Mouse (Mus musculus): Measurements from ENCODE around the gene Hs3st6. TPM values are rescaled to one million over a fixed set of nuclear protein-coding genes. Genes with fewer than 3 reads are reported as not detected.

Gene Hs3st6
- polyA plus RNA-seq, 1 experiment from 2014 or later, result 1.5 TPM

DNA sequence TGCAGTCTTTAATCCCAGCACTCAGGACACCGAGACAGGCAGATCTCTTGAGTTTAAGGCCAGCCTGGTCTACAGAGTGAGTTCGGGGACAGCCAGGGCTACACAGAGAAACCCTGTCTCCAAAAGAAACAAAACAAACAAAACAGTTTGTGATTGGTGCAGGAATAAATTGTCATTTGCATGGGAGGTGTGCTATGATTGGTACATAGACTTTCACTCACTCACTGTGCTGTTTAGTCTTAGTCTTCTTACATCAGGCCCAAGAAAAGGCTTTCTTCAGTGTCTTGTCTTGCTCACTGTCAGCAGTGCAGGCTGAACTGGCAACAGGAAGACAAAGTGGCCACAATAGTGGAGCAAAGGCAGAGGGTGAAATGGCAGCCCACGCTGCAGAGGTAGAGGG, 8.4 kb upstream of the Hs3st6 start:
- no peaks in the 10 kb centered on the region for H3K9me3 ChIP-seq (ENCODE audit: control insufficient read depth, low read depth, low read length)
- 61% methylated on average over 3 of the region's 3 CpGs for WGBS
- no peak overlapping the region for H3K9ac ChIP-seq (replicated peaks; ENCODE audit: low read depth, low read length)
- no peak for ATAC-seq (ENCODE audit: insufficient number of reproducible peaks, insufficient read depth, low FRiP score, low read depth)
- H3K36me3 ChIP-seq (ENCODE audit: control insufficient read depth, insufficient read depth, low read length), result no peaks in the 10 kb centered on the region; the same call in 1 of the 2 replicates
- H3K4me3 ChIP-seq (ENCODE audit: low read depth, low read length), result no peak overlapping the region
- no peaks in the 10 kb centered on the region for H3K27me3 ChIP-seq (ENCODE audit: control insufficient read depth, insufficient read depth, low read length)
- peaks cover 4% of the 10 kb centered on the region; the same call in 1 of the 2 replicates for H3K4me1 ChIP-seq (ENCODE audit: control insufficient read depth, insufficient read depth, low read length)
- no peak overlapping the region for H3K4me2 ChIP-seq (replicated peaks; ENCODE audit: low read depth, low read length)
- H3K27ac ChIP-seq (ENCODE audit: low read length), result no peak overlapping the region

DNA sequence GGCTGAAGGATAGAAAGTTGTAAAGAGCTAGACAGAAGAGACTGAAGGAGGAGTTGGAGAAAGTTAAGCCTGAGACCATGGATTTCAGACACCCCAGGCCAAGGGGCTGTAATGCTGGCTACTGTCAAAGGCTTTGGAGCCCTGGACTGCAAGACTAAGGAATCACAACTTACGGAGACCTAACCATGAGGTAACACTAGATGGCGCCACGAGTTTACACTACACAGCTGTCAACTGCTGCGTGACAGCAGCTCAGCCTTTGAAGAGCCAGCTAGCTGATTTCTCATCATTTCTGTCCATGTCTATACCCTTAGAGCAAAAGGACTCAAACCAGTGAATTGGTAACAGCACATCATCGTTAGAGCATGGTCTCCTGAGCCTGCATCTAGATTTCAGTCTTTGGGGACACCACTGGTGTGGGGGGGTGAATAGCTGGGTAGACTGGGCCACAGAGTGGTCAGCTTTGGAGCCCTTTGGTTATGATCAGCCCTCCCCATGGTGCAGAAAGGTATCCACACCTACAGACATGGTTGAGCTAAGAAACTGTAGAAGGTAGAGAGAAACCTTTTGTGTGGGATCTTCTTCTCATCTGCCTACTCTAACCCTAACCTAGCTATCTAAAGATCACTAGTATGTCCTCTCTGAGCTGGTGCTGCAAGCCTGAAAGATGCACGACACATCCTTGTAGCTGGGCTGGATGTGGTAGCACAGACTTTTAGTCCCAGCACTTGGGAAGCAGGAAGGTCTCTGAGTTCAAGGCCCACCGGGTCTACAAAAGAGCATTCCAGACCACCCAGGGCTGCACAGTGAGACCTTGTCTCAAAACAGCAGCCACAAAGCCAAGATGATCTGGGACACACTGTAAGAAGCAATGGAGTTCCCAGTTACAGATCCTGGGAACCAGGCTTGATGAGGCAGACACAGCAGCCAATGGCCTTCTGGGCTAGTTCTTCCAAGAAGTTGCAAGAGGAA, 7.0 kb upstream of the Hs3st6 start:
- H3K27me3 ChIP-seq (ENCODE audit: control insufficient read depth, insufficient read depth, low read length), result 0 out of 2 replicates have a peak, but pooled peaks cover under 1% of the 10 kb centered on the region
- peak; percentile 72 for ATAC-seq (ENCODE audit: insufficient number of reproducible peaks, insufficient read depth, low FRiP score, low read depth)
- H3K4me2 ChIP-seq (replicated peaks; ENCODE audit: low read depth, low read length), result no peak overlapping the region
- no peak overlapping the region for H3K9ac ChIP-seq (replicated peaks; ENCODE audit: low read depth, low read length)
- peaks cover 4% of the 10 kb centered on the region; the same call in 1 of the 2 replicates for H3K4me1 ChIP-seq (ENCODE audit: control insufficient read depth, insufficient read depth, low read length)
- H3K4me3 ChIP-seq (ENCODE audit: low read depth, low read length), result no peak overlapping the region
- no peaks in the 10 kb centered on the region for H3K9me3 ChIP-seq (ENCODE audit: control insufficient read depth, low read depth, low read length)
- H3K27ac ChIP-seq (ENCODE audit: low read length), result no peak overlapping the region
- H3K36me3 ChIP-seq (ENCODE audit: control insufficient read depth, insufficient read depth, low read length), result no peaks in the 10 kb centered on the region; the same call in 1 of the 2 replicates
- WGBS, result 22% methylated on average over 7 of the region's 7 CpGs

DNA sequence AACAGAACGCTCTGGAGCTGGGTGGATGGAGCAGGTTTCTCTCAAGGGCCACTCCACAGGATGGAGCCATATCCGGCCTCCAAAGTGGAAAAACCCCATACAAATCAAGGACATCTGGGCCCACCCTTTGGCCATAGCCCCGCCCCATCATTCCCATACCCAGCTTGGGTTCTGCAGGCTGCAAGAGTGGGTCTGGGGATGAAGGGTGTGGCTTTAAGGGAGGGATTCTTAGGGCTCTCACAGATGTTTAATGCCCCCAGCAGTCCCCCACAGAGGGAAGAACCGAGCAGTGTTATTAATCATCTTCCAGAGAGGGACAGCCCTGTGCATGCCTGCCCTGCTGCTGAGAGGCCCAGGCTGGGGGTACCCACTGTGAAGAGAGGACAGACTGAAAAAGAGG, 5.8 kb upstream of the Hs3st6 start:
- ATAC-seq (ENCODE audit: insufficient number of reproducible peaks, insufficient read depth, low FRiP score, low read depth), result peak; percentile 25; the same call in 1 of the 2 replicates
- no peak overlapping the region for H3K9ac ChIP-seq (replicated peaks; ENCODE audit: low read depth, low read length)
- peaks cover 4% of the 10 kb centered on the region; the same call in 1 of the 2 replicates for H3K4me1 ChIP-seq (ENCODE audit: control insufficient read depth, insufficient read depth, low read length)
- no peaks in the 10 kb centered on the region; the same call in 1 of the 2 replicates for H3K36me3 ChIP-seq (ENCODE audit: control insufficient read depth, insufficient read depth, low read length)
- no peak overlapping the region for H3K4me2 ChIP-seq (replicated peaks; ENCODE audit: low read depth, low read length)
- WGBS, result 43% methylated on average over 4 of the region's 4 CpGs
- no peak overlapping the region for H3K27ac ChIP-seq (ENCODE audit: low read length)
- no peak overlapping the region for H3K4me3 ChIP-seq (ENCODE audit: low read depth, low read length)
- H3K27me3 ChIP-seq (ENCODE audit: control insufficient read depth, insufficient read depth, low read length), result peaks cover 10% of the 10 kb centered on the region
- no peaks in the 10 kb centered on the region for H3K9me3 ChIP-seq (ENCODE audit: control insufficient read depth, low read depth, low read length)

DNA sequence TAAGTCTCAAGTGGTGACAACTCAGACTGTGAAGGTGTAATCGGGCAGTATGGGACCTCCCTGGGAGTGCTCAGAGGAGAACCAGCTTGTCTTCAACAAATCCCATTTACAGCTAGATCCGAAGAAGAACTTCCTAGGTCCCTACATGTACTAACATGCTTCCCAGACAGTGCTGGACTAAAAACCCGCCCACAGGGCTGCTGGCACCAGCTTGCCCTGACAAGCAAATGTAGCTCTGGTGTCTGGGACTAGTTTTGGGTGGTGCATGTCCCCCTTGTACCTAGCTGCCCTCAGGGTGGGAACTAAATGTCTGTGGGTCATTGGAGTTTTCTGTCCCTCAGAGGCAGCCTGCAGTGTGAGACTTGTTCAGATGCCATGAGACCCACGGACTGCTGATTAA, 1.3 kb upstream of the Hs3st6 start:
- Histone ChIP-seq H3K4me1 (ENCODE audit: control insufficient read depth, insufficient read depth, low read length) (peaks cover 9% of the 10 kb centered on the region; the same call in 1 of the 2 replicates), H3K27me3 (ENCODE audit: control insufficient read depth, insufficient read depth, low read length) (peaks cover 39% of the 10 kb centered on the region), H3K9ac (replicated peaks; ENCODE audit: low read depth, low read length) (no peak overlapping the region), H3K36me3 (ENCODE audit: control insufficient read depth, insufficient read depth, low read length) (no peaks in the 10 kb centered on the region), H3K4me2 (replicated peaks; ENCODE audit: low read depth, low read length) (no peak overlapping the region), H3K4me3 (ENCODE audit: low read depth, low read length) (no peak overlapping the region), H3K9me3 (ENCODE audit: control insufficient read depth, low read depth, low read length) (no peaks in the 10 kb centered on the region), H3K27ac (ENCODE audit: low read length) (no peak overlapping the region)
- 12% methylated on average over 4 of the region's 4 CpGs for whole genome bisulfite sequencing
- ATAC-seq (ENCODE audit: insufficient number of reproducible peaks, insufficient read depth, low FRiP score, low read depth), result no peak

DNA sequence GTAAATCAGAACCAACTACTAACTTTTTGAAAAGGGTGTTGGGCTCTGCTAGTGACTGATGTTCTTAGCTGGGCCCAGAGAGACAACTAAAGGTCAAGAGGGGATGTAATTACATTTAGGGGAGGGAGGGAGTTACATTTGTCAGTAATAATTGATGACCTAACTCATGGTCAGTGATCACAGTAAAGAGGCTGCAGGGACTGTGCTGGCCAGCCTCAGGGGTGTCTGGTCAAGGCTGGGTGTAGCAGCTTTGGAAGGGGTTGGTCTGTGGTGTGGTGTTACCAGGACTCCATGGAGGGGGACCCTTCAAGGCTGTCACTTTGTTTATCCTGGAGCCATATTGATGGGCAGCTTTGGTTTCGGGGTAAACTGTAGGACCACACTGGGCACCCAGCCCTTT, 4.6 kb downstream of the Hs3st6 start:
- H3K9me3 ChIP-seq (ENCODE audit: control insufficient read depth, low read depth, low read length), result no peaks in the 10 kb centered on the region
- no peak overlapping the region for H3K4me2 ChIP-seq (replicated peaks; ENCODE audit: low read depth, low read length)
- WGBS, result 58% methylated on average over 1 of the region's 1 CpGs
- H3K27me3 ChIP-seq (ENCODE audit: control insufficient read depth, insufficient read depth, low read length), result peaks cover 25% of the 10 kb centered on the region
- no peak overlapping the region for H3K9ac ChIP-seq (replicated peaks; ENCODE audit: low read depth, low read length)
- no peak overlapping the region for H3K4me3 ChIP-seq (ENCODE audit: low read depth, low read length)
- H3K36me3 ChIP-seq (ENCODE audit: control insufficient read depth, insufficient read depth, low read length), result no peaks in the 10 kb centered on the region
- ATAC-seq (ENCODE audit: insufficient number of reproducible peaks, insufficient read depth, low FRiP score, low read depth), result no peak
- H3K4me1 ChIP-seq (ENCODE audit: control insufficient read depth, insufficient read depth, low read length), result 0 out of 2 replicates have a peak, but pooled peaks cover 2% of the 10 kb centered on the region
- H3K27ac ChIP-seq (ENCODE audit: low read length), result no peak overlapping the region

DNA sequence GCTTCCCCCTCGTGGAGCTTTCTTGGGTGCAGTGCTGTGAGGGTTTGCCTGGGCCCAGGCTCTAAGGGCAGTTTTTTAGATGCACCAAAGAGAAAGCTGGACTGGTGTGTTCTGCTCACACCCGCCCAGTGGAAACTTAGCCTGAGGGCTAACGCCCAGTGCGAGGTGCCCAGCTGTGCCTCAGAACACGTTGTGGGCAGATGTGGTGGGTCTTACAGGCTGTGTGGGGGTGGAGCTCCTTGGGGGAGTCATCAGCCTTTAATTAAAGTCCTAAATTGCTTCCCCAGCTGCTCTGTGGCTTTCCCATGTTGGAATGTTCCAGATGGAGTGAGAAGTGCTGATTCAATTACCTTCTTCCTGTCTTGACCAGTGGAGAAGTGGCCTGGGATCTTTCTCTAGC, 8.3 kb downstream of the Hs3st6 start:
- Histone ChIP-seq H3K9me3 (ENCODE audit: control insufficient read depth, low read depth, low read length) (no peaks in the 10 kb centered on the region), H3K36me3 (ENCODE audit: control insufficient read depth, insufficient read depth, low read length) (no peaks in the 10 kb centered on the region), H3K9ac (replicated peaks; ENCODE audit: low read depth, low read length) (no peak overlapping the region), H3K4me2 (replicated peaks; ENCODE audit: low read depth, low read length) (no peak overlapping the region), H3K4me3 (ENCODE audit: low read depth, low read length) (no peak overlapping the region), H3K4me1 (ENCODE audit: control insufficient read depth, insufficient read depth, low read length) (0 out of 2 replicates have a peak, but pooled peaks cover 2% of the 10 kb centered on the region), H3K27ac (ENCODE audit: low read length) (no peak overlapping the region), H3K27me3 (ENCODE audit: control insufficient read depth, insufficient read depth, low read length) (no peaks in the 10 kb centered on the region)
- WGBS, result 42% methylated on average over 5 of the region's 5 CpGs
- ATAC-seq (ENCODE audit: insufficient number of reproducible peaks, insufficient read depth, low FRiP score, low read depth), result no peak

DNA sequence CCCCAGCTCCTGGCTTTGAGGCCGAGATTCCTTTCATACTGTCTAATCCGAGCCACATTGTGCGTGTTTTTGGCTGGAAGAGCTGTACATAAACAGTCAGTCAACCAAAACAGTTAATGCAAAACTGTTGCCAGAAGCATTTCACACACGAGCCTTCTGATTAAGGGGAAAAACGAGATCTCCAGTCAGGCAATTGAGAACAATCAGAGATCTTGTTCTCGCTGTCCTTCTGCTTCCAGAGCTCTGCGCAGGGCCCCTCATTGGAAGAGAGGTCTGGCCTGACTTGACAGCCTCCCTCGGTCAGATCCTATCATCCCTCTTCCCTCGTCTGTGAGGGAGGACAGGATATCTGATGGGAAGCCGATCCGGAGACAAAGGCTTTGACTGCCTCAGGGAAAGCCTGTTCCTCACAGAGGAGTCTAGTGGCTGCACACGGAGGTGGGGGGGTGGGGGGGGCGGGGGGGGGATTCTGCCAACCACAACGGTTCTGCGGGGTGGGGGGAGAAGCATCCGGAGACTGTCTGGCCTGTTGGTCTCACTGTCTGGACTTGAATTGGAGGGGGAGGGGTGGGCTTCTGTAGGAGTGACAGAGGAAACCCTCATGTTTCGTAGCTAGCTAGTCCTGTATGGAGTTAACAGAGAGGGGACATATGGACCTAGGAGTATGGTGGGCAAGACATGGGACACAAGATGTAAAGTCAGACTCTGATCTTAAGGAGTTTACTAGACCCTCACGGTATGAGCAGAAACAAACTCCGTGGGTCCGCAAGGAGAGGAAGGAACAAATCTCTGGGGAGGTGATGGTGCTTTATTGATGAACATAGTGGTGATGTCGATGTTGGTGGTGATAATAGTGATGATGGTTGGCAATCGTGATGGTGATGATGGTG, 12.5 kb downstream of the Hs3st6 start:
- Histone ChIP-seq H3K36me3 (ENCODE audit: control insufficient read depth, insufficient read depth, low read length) (no peaks in the 10 kb centered on the region), H3K9ac (replicated peaks; ENCODE audit: low read depth, low read length) (no peak overlapping the region), H3K4me1 (ENCODE audit: control insufficient read depth, insufficient read depth, low read length) (0 out of 2 replicates have a peak, but pooled peaks cover 7% of the 10 kb centered on the region), H3K27me3 (ENCODE audit: control insufficient read depth, insufficient read depth, low read length) (no peaks in the 10 kb centered on the region), H3K9me3 (ENCODE audit: control insufficient read depth, low read depth, low read length) (no peaks in the 10 kb centered on the region), H3K4me2 (replicated peaks; ENCODE audit: low read depth, low read length) (no peak overlapping the region), H3K4me3 (ENCODE audit: low read depth, low read length) (no peak overlapping the region), H3K27ac (ENCODE audit: low read length) (no peak overlapping the region)
- ATAC-seq (ENCODE audit: insufficient number of reproducible peaks, insufficient read depth, low FRiP score, low read depth), result no peak
- WGBS, result 46% methylated on average over 22 of the region's 22 CpGs

DNA sequence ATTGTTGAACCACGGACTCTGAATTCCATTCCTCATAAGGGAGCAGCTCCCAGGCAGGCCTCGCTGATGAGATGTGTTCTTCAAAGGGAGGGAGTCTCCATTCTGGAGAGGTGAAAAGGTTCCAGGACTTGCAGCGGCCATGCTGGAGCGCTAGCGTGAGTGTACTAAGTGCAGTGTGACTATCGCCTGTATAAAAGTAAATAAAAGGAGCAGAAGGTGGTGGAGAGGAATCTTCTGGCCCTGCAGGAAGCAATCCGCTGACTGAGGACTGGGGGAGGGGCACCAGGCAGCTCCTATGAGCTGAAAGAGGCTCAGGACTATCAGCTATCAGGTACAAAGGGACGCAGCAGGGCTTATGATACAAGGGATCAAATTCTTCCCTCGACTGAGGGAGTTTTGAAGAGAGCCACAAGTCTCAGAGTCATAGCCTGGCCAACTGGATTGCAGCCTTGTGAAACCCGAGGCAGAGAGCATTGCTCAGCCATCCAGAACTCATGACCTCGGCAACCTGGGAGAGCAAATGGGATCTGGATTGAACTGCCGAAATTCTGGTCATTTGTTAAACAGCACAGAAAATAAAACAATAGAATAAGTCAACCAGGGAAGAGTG, 13.6 kb downstream of the Hs3st6 start:
- Histone ChIP-seq H3K4me1 (ENCODE audit: control insufficient read depth, insufficient read depth, low read length) (0 out of 2 replicates have a peak, but pooled peaks cover 7% of the 10 kb centered on the region), H3K9ac (replicated peaks; ENCODE audit: low read depth, low read length) (no peak overlapping the region), H3K9me3 (ENCODE audit: control insufficient read depth, low read depth, low read length) (no peaks in the 10 kb centered on the region), H3K27ac (ENCODE audit: low read length) (no peak overlapping the region), H3K36me3 (ENCODE audit: control insufficient read depth, insufficient read depth, low read length) (no peaks in the 10 kb centered on the region), H3K4me3 (ENCODE audit: low read depth, low read length) (no peak overlapping the region), H3K4me2 (replicated peaks; ENCODE audit: low read depth, low read length) (no peak overlapping the region), H3K27me3 (ENCODE audit: control insufficient read depth, insufficient read depth, low read length) (no peaks in the 10 kb centered on the region)
- WGBS, result 23% methylated on average over 12 of the region's 12 CpGs
- no peak for ATAC-seq (ENCODE audit: insufficient number of reproducible peaks, insufficient read depth, low FRiP score, low read depth)
